Mouse (Mus musculus): ENCODE results near the gene Phactr2. TPM values are rescaled to one million over a fixed set of nuclear protein-coding genes. Genes with fewer than 3 reads are reported as not detected.

The Phactr2 gene
- total and polyA plus RNA-seq, 3 experiments, result 0.08 to 0.49 (median 0.31) TPM

DNA sequence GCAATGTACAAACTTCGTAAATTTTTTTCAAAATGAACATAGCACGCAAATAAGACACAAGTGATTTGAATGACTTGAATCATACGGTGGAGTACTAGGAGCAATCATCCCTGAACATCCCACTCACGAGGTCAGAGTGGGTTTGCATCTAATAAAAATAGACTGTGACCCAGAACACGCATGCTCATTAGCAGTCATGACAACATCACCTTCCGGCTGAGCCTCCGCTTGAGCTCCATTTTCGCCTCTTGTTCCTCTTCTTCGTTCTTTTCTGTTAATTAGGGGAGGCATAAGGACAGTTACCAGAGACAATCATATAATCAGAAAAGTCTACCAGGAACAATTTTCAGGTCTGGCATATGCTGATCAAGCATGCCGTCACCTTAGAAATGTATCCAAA lies 240.3 kb downstream of the Phactr2 start:
- Histone ChIP-seq H3K27ac (ENCODE audit: insufficient read depth, low read depth) (no peak overlapping the region), H3K4me1 (ENCODE audit: control insufficient read depth in 1 of 2, insufficient read depth in 2 of 2) (peaks cover 0 to 19% of the 10 kb centered on the region in 2 experiments; a peak in 2 of 4 replicates), H3K27me3 (replicated peaks) (no peaks in the 10 kb centered on the region), H3K79me2 (replicated peaks; ENCODE audit: control insufficient read depth, extremely low read depth, insufficient read depth, poor library complexity, severe bottlenecking) (no peaks in the 10 kb centered on the region), H3K4me2 (ENCODE audit: insufficient read depth, low read depth, poor library complexity, severe bottlenecking) (no peak overlapping the region; the same call in 1 of the 2 replicates), H3K36me3 (replicated peaks in 1 of 2; ENCODE audit: control insufficient read depth in 1 of 2, insufficient read depth in 1 of 2, low read length in 1 of 2) (no peaks in the 10 kb centered on the region), H3K9ac (ENCODE audit: insufficient read depth, low read depth) (no peak overlapping the region), H3K4me3 (replicated peaks in 1 of 3; ENCODE audit: low read depth in 2 of 3, low read length in 2 of 3, poor library complexity in 1 of 3) (no peak overlapping the region), H3K9me3 (replicated peaks; ENCODE audit: low read length) (no peaks in the 10 kb centered on the region)
- dilution Hi-C loops (cut with MboI; ENCODE audit: extremely low pct_ligation_motif_present, extremely low pct_unique_long_range_greater_than_20kb, low sequenced_read_pairs) (no loop called here), in situ Hi-C loops (cut with MboI; ENCODE audit: low pct_ligation_motif_present, low pct_unique_long_range_greater_than_20kb, low sequenced_read_pairs) (no loop called here)
- TF ChIP-seq NRF1 (IDR thresholded peaks at IDR 0.05; ENCODE audit: low read depth, low read length) (peak; percentile 49), TBP (conservative IDR thresholded peaks at IDR 0.05; ENCODE audit: low read depth, low read length) (0 out of 2 replicates have a peak, but pooled peaks have one; percentile 9), E2F4 (IDR thresholded peaks at IDR 0.05; ENCODE audit: insufficient replicate concordance, low read depth, low read length) (no peak)
- DNase-seq (ENCODE audit: extremely low read depth), result peak; percentile 69

- in situ Hi-C loops (cut with MboI; ENCODE audit: low pct_ligation_motif_present, low pct_unique_long_range_greater_than_20kb, low sequenced_read_pairs) (no loop called here), dilution Hi-C loops (cut with MboI; ENCODE audit: extremely low pct_ligation_motif_present, extremely low pct_unique_long_range_greater_than_20kb, low sequenced_read_pairs) (no loop called here)
- Histone ChIP-seq H3K9ac (ENCODE audit: insufficient read depth, low read depth) (no peak overlapping the region), H3K36me3 (replicated peaks in 1 of 2; ENCODE audit: control insufficient read depth in 1 of 2, insufficient read depth in 1 of 2, low read length in 1 of 2) (no peaks in the 10 kb centered on the region), H3K4me2 (ENCODE audit: insufficient read depth, low read depth, poor library complexity, severe bottlenecking) (peak overlapping the region; percentile 42; the same call in 1 of the 2 replicates), H3K4me3 (replicated peaks in 1 of 3; ENCODE audit: low read depth in 2 of 3, low read length in 2 of 3, poor library complexity in 1 of 3) (no peak overlapping the region), H3K79me2 (replicated peaks; ENCODE audit: control insufficient read depth, extremely low read depth, insufficient read depth, poor library complexity, severe bottlenecking) (no peaks in the 10 kb centered on the region), H3K4me1 (ENCODE audit: control insufficient read depth in 1 of 2, insufficient read depth in 2 of 2) (peaks cover 0 to 19% of the 10 kb centered on the region in 2 experiments; a peak in 2 of 4 replicates), H3K27ac (ENCODE audit: insufficient read depth, low read depth) (no peak overlapping the region), H3K9me3 (replicated peaks; ENCODE audit: low read length) (no peaks in the 10 kb centered on the region), H3K27me3 (replicated peaks) (no peaks in the 10 kb centered on the region)
- no peak for TF ChIP-seq GABPA (IDR thresholded peaks at IDR 0.05; ENCODE audit: insufficient replicate concordance, low read depth, low read length)
- TF ChIP-seq MAX (IDR thresholded peaks at IDR 0.05; ENCODE audit: low read length), result no peak
- no peak for TF ChIP-seq SMC3 (IDR thresholded peaks at IDR 0.05; ENCODE audit: low read depth, low read length)
- no peak for TF ChIP-seq ETS1 (conservative IDR thresholded peaks at IDR 0.05; ENCODE audit: low read depth, low read length)
- no peak for TF ChIP-seq POLR2AphosphoS2 (IDR thresholded peaks at IDR 0.05; ENCODE audit: low read depth, low read length)
- no peak for TF ChIP-seq ZC3H11A (IDR thresholded peaks at IDR 0.05; ENCODE audit: low read depth, low read length)
- DNase-seq (ENCODE audit: extremely low read depth), result no peak
Observed at GRCm38 (mm10) chr10:13233143-13233622, 241.0 kb downstream of the Phactr2 start.

DNA sequence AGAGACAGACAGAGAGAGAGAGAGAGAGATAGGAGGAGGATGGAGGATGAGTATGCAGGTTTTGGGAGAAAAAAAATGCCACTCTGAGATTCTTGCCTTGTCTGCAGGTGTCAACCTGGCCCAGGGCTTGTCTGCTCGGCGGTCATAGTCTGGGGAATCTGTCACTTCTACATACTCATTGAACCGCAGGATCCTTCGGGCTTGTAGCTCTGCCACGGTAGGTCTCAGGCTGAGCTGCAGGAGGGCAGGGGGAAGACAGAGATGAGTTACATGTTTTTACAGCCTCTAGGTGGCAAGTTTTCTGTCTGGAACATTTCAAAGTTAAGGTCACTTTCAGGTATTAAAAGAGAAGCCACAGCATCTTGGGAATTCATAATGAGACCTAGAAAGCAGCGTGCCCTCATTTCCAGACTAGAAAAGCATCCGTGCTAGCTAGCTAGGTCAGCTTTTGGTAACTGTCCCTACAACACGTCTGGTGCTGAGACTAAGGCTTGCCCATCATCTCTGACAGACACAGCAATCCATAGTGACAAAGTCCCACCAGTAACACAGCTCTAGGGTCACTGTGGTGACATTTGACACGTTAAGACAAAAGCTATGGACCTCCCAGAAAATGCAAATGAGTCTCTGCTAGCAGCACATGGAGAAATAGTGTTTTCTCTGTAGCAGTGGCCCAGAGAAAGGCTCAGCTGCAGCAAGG lies 241.6 kb downstream of the Phactr2 start:
- TF ChIP-seq SMC3 (IDR thresholded peaks at IDR 0.05; ENCODE audit: low read depth, low read length), result no peak
- peak in 1 of 2 experiments; percentile 13; a peak in 1 of 4 replicates for TF ChIP-seq CTCF (conservative IDR thresholded peaks at IDR 0.05 in 1 of 2, IDR thresholded peaks at IDR 0.05 in 1 of 2; ENCODE audit: low read depth in 2 of 2, low read length in 2 of 2)
- no peak for TF ChIP-seq USF2 (conservative IDR thresholded peaks at IDR 0.05; ENCODE audit: low read depth, low read length)
- TF ChIP-seq MEF2A (IDR thresholded peaks at IDR 0.05; ENCODE audit: borderline replicate concordance, low read depth, low read length), result no peak
- no peak for TF ChIP-seq JUND (conservative IDR thresholded peaks at IDR 0.05; ENCODE audit: low read depth, low read length)
- 0 out of 2 replicates have a peak, but pooled peaks have one; percentile 18 for TF ChIP-seq ZNF384 (IDR thresholded peaks at IDR 0.05; ENCODE audit: low read depth, low read length)
- TF ChIP-seq MXI1 (IDR thresholded peaks at IDR 0.05; ENCODE audit: low read depth, low read length), result no peak
- H3K27me3 ChIP-seq (replicated peaks), result no peaks in the 10 kb centered on the region
- H3K4me3 ChIP-seq (replicated peaks in 1 of 3; ENCODE audit: low read depth in 2 of 3, low read length in 2 of 3, poor library complexity in 1 of 3), result no peak overlapping the region
- no peak overlapping the region for H3K27ac ChIP-seq (ENCODE audit: insufficient read depth, low read depth)
- no peaks in the 10 kb centered on the region for H3K36me3 ChIP-seq (replicated peaks in 1 of 2; ENCODE audit: control insufficient read depth in 1 of 2, insufficient read depth in 1 of 2, low read length in 1 of 2)
- H3K4me2 ChIP-seq (ENCODE audit: insufficient read depth, low read depth, poor library complexity, severe bottlenecking), result peak overlapping the region; percentile 42
- dilution Hi-C loops (cut with MboI; ENCODE audit: extremely low pct_ligation_motif_present, extremely low pct_unique_long_range_greater_than_20kb, low sequenced_read_pairs) (no loop called here), in situ Hi-C loops (cut with MboI; ENCODE audit: low pct_ligation_motif_present, low pct_unique_long_range_greater_than_20kb, low sequenced_read_pairs) (no loop called here)
- no peaks in the 10 kb centered on the region for H3K9me3 ChIP-seq (replicated peaks; ENCODE audit: low read length)
- H3K4me1 ChIP-seq (ENCODE audit: control insufficient read depth in 1 of 2, insufficient read depth in 2 of 2), result peaks cover 0 to 19% of the 10 kb centered on the region in 2 experiments; a peak in 2 of 4 replicates
- no peak overlapping the region for H3K9ac ChIP-seq (ENCODE audit: insufficient read depth, low read depth)
- DNase-seq (ENCODE audit: extremely low read depth), result peak; percentile 49
- H3K79me2 ChIP-seq (replicated peaks; ENCODE audit: control insufficient read depth, extremely low read depth, insufficient read depth, poor library complexity, severe bottlenecking), result no peaks in the 10 kb centered on the region
